Mouse (Mus musculus) forebrain, embryonic 16.5 days (tissue): ENCODE measurements around the gene Mknk1. TPM values are rescaled to one million over a fixed set of nuclear protein-coding genes. Genes with fewer than 3 reads are reported as not detected.

ENCODE experiments used
- ATAC-seq: fragments of 200-750 bp; cut with Nextera tagmentation; 2 replicates; pipeline ENCODE4 v1.8.0; 2017; ENCODE audit warnings: mild to moderate bottlenecking, moderate library complexity
- H3K27ac ChIP-seq: fragments of 300-500 bp; sonication (generic); 2 replicates; pipeline ENCODE4 v1.5.1; 2014; ENCODE audit warnings: low read length, control low read depth
- H3K27me3 ChIP-seq: fragments of 300-500 bp; sonication (generic); replicated peaks from 2 replicates; pipeline ENCODE4 v1.6.1; 2014; ENCODE audit warnings: low read length; ENCODE audit not compliant: control insufficient read depth, insufficient read depth
- H3K36me3 ChIP-seq: fragments of 300-500 bp; sonication (generic); 2 replicates; pipeline ENCODE4 v1.6.1; 2014; ENCODE audit not compliant: control insufficient read depth, insufficient read depth
- H3K4me1 ChIP-seq: fragments of 300-500 bp; sonication (generic); replicated peaks from 2 replicates; pipeline ENCODE4 v1.6.1; 2014; ENCODE audit warnings: low read length; ENCODE audit not compliant: control insufficient read depth, insufficient read depth
- H3K4me2 ChIP-seq: fragments of 300-500 bp; sonication (generic); 2 replicates; pipeline ENCODE4 v1.6.1; 2014; ENCODE audit warnings: mild to moderate bottlenecking, low read length, control low read depth
- H3K4me3 ChIP-seq: fragments of 300-500 bp; sonication (generic); replicated peaks from 2 replicates; pipeline ENCODE4 v1.5.1; 2014; ENCODE audit warnings: mild to moderate bottlenecking, low read length, control low read depth
- H3K9ac ChIP-seq: fragments of 300-500 bp; sonication (generic); replicated peaks from 2 replicates; pipeline ENCODE4 v1.6.1; 2014; ENCODE audit warnings: low read depth, low read length, control low read depth
- H3K9me3 ChIP-seq: fragments of 300-500 bp; sonication (generic); 2 replicates; pipeline ENCODE4 v1.6.1; 2016; ENCODE audit warnings: low read length; ENCODE audit not compliant: control insufficient read depth
- WGBS: fragments of 180-500 bp; shearing (Covaris S2); extraction: QIAGEN DNeasy Blood & Tissue Kit; methylation state at CpG from one replicate; pipeline ENCODE4 v1.1.7; 2014; 5-methylcytosine and 5-hydroxymethylcytosine counted together
- polyA plus RNA-seq: library from polyadenylated mRNA; unstranded; fragments of >200 nt; fragmentation: Nextera tagmentation; extraction: Ambion mirVana; gene quantifications from 2 replicates; pipeline ENCODE4 v1.2.1, GENCODE M21; 2015

Gene Mknk1
- polyA plus RNA-seq, 1 experiment from 2014 or later: 25.4 TPM

- ATAC-seq: no peak
- Histone ChIP-seq H3K36me3 (no peaks in the 10 kb centered on the region), H3K4me3 (no peak overlapping the region), H3K27ac (no peak overlapping the region), H3K9me3 (no peaks in the 10 kb centered on the region), H3K27me3 (no peaks in the 10 kb centered on the region), H3K9ac (no peak overlapping the region), H3K4me2 (no peak overlapping the region), H3K4me1 (no peaks in the 10 kb centered on the region)
- WGBS: 75% methylated on average over 3 of the region's 3 CpGs
These were observed 17.1 kb upstream of the Mknk1 start for GRCm38 (mm10) chr4:115821928-115822327.

DNA sequence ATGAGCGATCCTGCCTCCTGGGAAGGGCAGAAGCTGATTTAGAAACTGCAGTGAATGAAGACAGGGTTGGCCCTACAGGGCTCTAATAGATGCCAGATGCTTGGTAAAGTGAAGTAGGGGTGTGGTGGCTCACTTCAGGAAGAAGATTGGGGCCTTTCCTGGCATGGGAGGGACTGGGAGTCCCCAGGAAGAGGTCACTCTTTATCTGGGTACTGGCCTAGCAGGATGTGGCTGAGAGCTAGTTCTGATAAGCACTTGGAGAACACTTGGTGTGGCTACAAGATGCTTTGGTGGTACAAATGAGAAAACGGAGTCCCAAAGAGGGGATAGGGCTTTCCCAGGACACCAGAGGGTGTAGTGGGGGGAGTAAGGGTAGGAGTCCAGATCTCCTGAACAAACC, 14.8 kb upstream of the Mknk1 start:
- no peaks in the 10 kb centered on the region for H3K36me3 ChIP-seq

GRCm38 (mm10) chr4:115825271-115825670, 13.7 kb upstream of the Mknk1 start:
- Histone ChIP-seq H3K27me3 (peaks cover 4% of the 10 kb centered on the region; the same call in 1 of the 2 replicates), H3K4me2 (no peak overlapping the region), H3K4me3 (no peak overlapping the region), H3K4me1 (peaks cover 7% of the 10 kb centered on the region), H3K9me3 (no peaks in the 10 kb centered on the region), H3K9ac (no peak overlapping the region), H3K27ac (no peak overlapping the region), H3K36me3 (no peaks in the 10 kb centered on the region)
- 88% methylated on average over 2 of the region's 2 CpGs for WGBS
- no peak for ATAC-seq

More for the DNA sequence above, 14.8 kb upstream of the Mknk1 start:
- no peaks in the 10 kb centered on the region for H3K9me3 ChIP-seq
- peaks cover 7% of the 10 kb centered on the region for H3K4me1 ChIP-seq
- WGBS: 81% methylated on average over 2 of the region's 2 CpGs
- no peak overlapping the region for H3K4me3 ChIP-seq
- peaks cover 4% of the 10 kb centered on the region; the same call in 1 of the 2 replicates for H3K27me3 ChIP-seq
- no peak overlapping the region for H3K4me2 ChIP-seq
- H3K27ac ChIP-seq: no peak overlapping the region
- H3K9ac ChIP-seq: no peak overlapping the region
- no peak for ATAC-seq

DNA sequence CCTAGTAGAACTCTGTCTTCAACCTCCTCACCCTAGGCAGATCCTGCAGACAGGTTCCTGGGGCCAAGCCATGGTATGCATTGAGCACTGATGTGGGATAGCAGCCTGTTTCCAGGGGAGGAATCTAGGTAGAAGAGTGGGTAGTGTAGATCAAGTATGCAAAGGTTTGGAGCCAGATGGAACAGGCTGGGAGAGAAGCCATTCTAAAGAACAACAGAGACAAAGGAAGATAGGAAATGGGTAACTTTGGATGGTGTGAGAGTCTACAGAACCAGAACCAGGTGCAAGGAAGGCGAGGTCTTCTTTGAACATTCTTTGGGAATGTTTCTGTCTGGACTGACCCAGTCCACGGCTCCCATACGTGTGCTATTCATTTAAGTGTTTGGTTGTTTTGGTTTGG, 11.9 kb upstream of the Mknk1 start:
- Histone ChIP-seq H3K27me3 (peaks cover 4% of the 10 kb centered on the region; the same call in 1 of the 2 replicates), H3K4me1 (peaks cover 7% of the 10 kb centered on the region), H3K4me2 (no peak overlapping the region), H3K9me3 (no peaks in the 10 kb centered on the region), H3K4me3 (no peak overlapping the region), H3K36me3 (no peaks in the 10 kb centered on the region), H3K9ac (no peak overlapping the region), H3K27ac (no peak overlapping the region)
- no peak for ATAC-seq
- 57% methylated on average over 3 of the region's 3 CpGs for WGBS

DNA sequence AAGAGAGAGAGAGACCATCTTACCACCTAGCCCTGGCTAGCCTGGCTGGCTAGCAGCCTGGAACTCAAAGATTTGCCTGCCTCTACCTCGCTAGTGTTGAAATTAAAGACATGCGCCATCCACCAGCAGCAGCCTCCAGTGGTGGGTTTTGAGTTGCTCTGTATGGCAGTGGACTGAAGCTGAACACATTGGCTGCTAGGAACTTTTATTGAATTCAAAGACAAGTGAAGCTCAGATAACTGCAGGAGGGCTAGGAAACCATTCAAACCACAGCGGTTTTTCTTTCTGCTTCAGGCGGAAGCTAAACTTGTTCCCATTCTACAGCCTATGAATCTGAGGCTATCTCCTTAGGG, 11.5 kb upstream of the Mknk1 start:
- H3K27ac ChIP-seq: no peak overlapping the region; the same call in 1 of the 2 replicates
- peaks cover 7% of the 10 kb centered on the region for H3K4me1 ChIP-seq
- peaks cover 4% of the 10 kb centered on the region; the same call in 1 of the 2 replicates for H3K27me3 ChIP-seq
- peak overlapping the region; percentile 93 for H3K4me3 ChIP-seq
- ATAC-seq: peak; percentile 26
- 2% methylated on average over 4 of the region's 4 CpGs for WGBS
- H3K36me3 ChIP-seq: no peaks in the 10 kb centered on the region
- H3K9ac ChIP-seq: peak overlapping the region; percentile 76
- peak overlapping the region; percentile 85 for H3K4me2 ChIP-seq
- no peaks in the 10 kb centered on the region for H3K9me3 ChIP-seq

- Histone ChIP-seq H3K4me2 (peak within 1 kb of the TSS; percentile 85), H3K36me3 (no peaks in the 10 kb centered on the region), H3K9ac (peak within 1 kb of the TSS; percentile 76), H3K9me3 (no peaks in the 10 kb centered on the region), H3K4me1 (peaks cover 7% of the 10 kb centered on the region), H3K27ac (peak within 1 kb of the TSS; percentile 51; the same call in 1 of the 2 replicates), H3K4me3 (peak within 1 kb of the TSS; percentile 93), H3K27me3 (peaks cover 4% of the 10 kb centered on the region; the same call in 1 of the 2 replicates)
- ATAC-seq: peak; percentile 85
- WGBS: 1% methylated on average over 55 of the region's 57 CpGs
These were observed 11.0 kb upstream of the Mknk1 start, which contains the start of gene Mob3c for GRCm38 (mm10) chr4:115827888-115828571. Gene Mob3c (plus strand): TSS chr4:115828092.

DNA sequence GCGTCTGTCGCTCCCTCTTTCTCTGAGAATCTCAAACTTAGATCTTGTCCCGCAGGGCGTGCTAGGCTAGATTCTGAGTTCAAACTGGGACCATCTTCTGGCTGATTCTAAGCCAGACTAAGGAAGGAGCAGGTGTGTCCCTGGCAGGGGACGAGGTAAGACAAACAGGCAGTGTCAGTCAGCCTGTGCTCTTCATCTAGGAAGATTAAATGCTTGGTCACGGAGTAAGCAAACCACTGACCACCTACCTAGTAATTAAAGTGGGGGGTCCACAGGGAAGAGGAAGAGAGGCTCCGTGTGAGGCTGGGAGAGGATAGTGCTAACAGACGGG, 10.5 kb upstream of the Mknk1 start:
- Histone ChIP-seq H3K4me2 (peak overlapping the region; percentile 85), H3K4me1 (peaks cover 7% of the 10 kb centered on the region), H3K9ac (peak overlapping the region; percentile 76), H3K36me3 (no peaks in the 10 kb centered on the region), H3K4me3 (peak overlapping the region; percentile 93), H3K27me3 (peaks cover 4% of the 10 kb centered on the region; the same call in 1 of the 2 replicates), H3K9me3 (no peaks in the 10 kb centered on the region), H3K27ac (no peak overlapping the region; the same call in 1 of the 2 replicates)
- 4% methylated on average over 8 of the region's 8 CpGs for WGBS
- ATAC-seq: peak; percentile 14; the same call in 1 of the 2 replicates

DNA sequence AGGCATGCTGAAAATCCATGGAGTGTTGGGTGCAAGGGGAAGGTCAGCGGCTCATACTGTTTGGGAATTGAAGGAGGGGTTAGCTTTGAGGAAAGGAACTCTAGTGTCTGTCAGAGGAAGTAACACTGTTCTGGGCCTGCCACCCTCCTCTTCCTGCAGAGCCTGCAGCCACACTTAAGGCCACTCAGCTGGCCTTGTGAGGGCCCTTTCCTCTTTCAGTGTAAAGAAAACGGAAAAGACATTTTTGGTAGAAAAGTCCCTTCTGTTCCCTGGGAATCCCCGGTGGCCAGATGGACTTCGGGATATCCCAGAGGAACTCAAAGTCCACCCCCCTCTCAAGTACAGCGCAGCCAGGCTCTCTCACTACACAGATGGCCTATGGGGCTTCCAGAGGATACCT, 8.5 kb upstream of the Mknk1 start:
- peaks cover 7% of the 10 kb centered on the region for H3K4me1 ChIP-seq
- H3K4me3 ChIP-seq: no peak overlapping the region
- no peaks in the 10 kb centered on the region for H3K9me3 ChIP-seq
- H3K36me3 ChIP-seq: no peaks in the 10 kb centered on the region
- WGBS: 82% methylated on average over 5 of the region's 5 CpGs
- H3K4me2 ChIP-seq: no peak overlapping the region
- no peak overlapping the region for H3K27ac ChIP-seq
- no peak for ATAC-seq
- no peak overlapping the region for H3K9ac ChIP-seq
- peaks cover 4% of the 10 kb centered on the region; the same call in 1 of the 2 replicates for H3K27me3 ChIP-seq

DNA sequence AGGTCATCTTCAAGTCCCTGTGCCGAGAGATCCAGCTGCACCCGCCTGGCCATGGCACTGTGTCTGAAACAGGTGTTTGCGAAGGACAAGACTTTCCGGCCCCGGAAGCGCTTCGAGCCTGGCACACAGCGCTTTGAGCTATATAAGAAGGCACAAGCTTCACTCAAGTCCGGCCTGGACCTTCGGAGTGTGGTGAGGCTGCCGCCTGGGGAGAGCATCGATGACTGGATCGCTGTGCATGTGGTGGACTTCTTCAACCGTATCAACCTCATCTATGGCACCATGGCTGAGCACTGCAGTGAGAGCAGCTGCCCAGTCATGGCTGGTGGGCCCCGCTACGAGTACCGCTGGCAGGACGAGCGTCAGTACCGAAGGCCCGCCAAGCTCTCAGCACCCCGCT, 7.8 kb upstream of the Mknk1 start:
- H3K36me3 ChIP-seq: no peaks in the 10 kb centered on the region
- no peak overlapping the region for H3K9ac ChIP-seq
- 94% methylated on average over 22 of the region's 22 CpGs for WGBS
- no peak overlapping the region for H3K4me2 ChIP-seq
- H3K9me3 ChIP-seq: no peaks in the 10 kb centered on the region
- no peak overlapping the region for H3K27ac ChIP-seq
- no peak for ATAC-seq
- no peak overlapping the region for H3K4me3 ChIP-seq
- peaks cover 4% of the 10 kb centered on the region; the same call in 1 of the 2 replicates for H3K27me3 ChIP-seq
- peaks cover 7% of the 10 kb centered on the region for H3K4me1 ChIP-seq
